Mouse (Mus musculus) E14TG2a.4 (cell line): ENCODE measurements at regions not wholly inside any gene's neighbourhood (a gene's known extent, or its start where the extent isn't known, plus 50 kb on each side); places are given as distances from the start of the nearest gene placed in this dataset.
A peak's percentile ranks its signal among the peaks of the same experiment; 100 is the strongest.

Experiments
- H3K27me3 ChIP-seq: 2 replicates; pipeline ENCODE4 v1.6.1; 2014; ENCODE audit warnings: low read length, control low read depth; ENCODE audit not compliant: insufficient read depth
- H3K36me3 ChIP-seq: 2 replicates; pipeline ENCODE4 v1.6.1; 2014; ENCODE audit warnings: low read length, control low read depth; ENCODE audit not compliant: insufficient read depth
- H3K4me1 ChIP-seq: replicated peaks from 2 replicates; pipeline ENCODE4 v1.6.1; 2014; ENCODE audit warnings: low read depth, low read length, control low read depth
- H3K4me3 ChIP-seq: replicated peaks from 2 replicates; pipeline ENCODE4 v1.5.1; 2014; ENCODE audit warnings: mild to moderate bottlenecking, low read length
- H3K9me3 ChIP-seq: 2 replicates; pipeline ENCODE4 v1.6.1; 2014; ENCODE audit warnings: low read length, control low read depth
- CTCF ChIP-seq: conservative IDR thresholded peaks from 2 replicates; pipeline ENCODE4 v1.5.1; 2014; ENCODE audit warnings: low read length
- NANOG ChIP-seq: IDR thresholded peaks from 2 replicates; pipeline ENCODE4 v1.6.1; 2014; ENCODE audit warnings: borderline replicate concordance, low read length, mixed read lengths
- POU5F1 ChIP-seq: IDR thresholded peaks from 2 replicates; pipeline ENCODE4 v1.6.1; 2014; ENCODE audit warnings: low read length, borderline replicate concordance

DNA sequence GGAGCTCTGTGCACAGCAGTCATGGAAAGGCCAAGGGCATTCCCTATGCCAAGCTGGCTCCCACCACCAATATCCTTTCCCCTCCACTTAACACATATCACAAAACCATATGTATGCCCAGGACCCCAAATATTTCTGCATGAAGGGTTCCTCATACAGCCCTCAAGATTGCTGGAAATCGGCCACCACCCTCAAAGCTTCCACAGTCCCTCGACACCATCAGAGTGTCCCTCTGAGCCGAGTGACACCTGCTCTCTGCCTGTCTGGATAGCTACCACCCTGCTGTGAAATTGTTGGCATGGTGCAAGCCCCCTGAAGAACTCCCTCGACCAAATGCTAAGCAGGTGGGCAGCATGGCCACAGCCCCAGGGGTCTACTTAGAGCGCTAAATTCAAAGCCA lies 869.2 kb downstream of the Zfp704 start:
- H3K4me3 ChIP-seq: no peak overlapping the region
- no peaks in the 10 kb centered on the region for H3K9me3 ChIP-seq
- H3K4me1 ChIP-seq: no peaks in the 10 kb centered on the region
- TF ChIP-seq CTCF (no peak), NANOG (no peak), POU5F1 (no peak)
- 0 out of 2 replicates have a peak, but pooled peaks cover 3% of the 10 kb centered on the region for H3K27me3 ChIP-seq
- no peaks in the 10 kb centered on the region for H3K36me3 ChIP-seq

DNA sequence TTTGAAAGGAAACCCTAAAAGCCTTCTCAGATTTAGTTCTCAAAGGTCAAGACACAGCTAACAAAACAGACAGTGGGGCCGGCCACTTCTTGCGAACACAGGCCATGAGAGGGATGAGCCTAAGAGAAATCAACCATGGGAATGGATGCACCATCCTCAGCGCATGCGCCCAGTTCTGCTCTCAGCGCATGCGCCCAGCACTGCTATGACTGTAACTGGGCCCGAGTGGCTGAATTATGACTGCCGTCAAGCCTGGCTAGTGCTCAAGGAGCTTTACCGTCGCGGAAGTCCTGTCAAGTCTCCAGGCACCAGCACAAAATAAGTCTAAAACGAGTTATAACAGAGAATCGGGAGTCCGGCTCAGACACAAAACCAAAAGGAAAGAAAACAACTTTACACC lies 870.6 kb downstream of the Zfp704 start:
- Histone ChIP-seq H3K4me1 (no peaks in the 10 kb centered on the region), H3K9me3 (no peaks in the 10 kb centered on the region), H3K27me3 (0 out of 2 replicates have a peak, but pooled peaks cover 3% of the 10 kb centered on the region), H3K36me3 (no peaks in the 10 kb centered on the region), H3K4me3 (no peak overlapping the region)
- no peak for TF ChIP-seq POU5F1
- TF ChIP-seq NANOG: no peak
- TF ChIP-seq CTCF: no peak

- H3K9me3 ChIP-seq: no peaks in the 10 kb centered on the region
- peaks cover 9% of the 10 kb centered on the region; the same call in 1 of the 2 replicates for H3K27me3 ChIP-seq
- H3K4me3 ChIP-seq: no peak overlapping the region
- TF ChIP-seq NANOG: no peak
- TF ChIP-seq CTCF: no peak
- TF ChIP-seq POU5F1: no peak
- H3K4me1 ChIP-seq: no peaks in the 10 kb centered on the region
- no peaks in the 10 kb centered on the region for H3K36me3 ChIP-seq
These were observed 873.5 kb downstream of the Zfp704 start for GRCm38 (mm10) chr3:8736239-8736953.

DNA sequence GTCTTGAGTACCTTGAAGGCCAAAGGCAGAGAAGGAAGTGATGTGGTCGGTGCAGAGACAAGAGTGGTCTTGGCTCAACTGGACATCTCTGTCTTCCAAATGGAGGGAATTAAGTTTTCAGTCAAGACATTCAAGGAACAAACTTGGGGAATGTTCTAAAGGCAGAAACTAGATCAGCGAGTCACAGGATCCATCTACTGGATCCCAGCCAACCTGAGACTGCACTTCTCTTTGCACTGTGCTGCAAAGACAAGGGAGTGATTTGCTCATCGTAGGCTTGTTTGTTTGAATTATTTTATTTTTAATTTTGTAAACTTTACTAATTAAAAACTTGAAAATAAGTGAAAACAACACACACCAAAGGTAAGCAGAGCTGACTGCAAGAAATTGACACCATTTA lies 875.8 kb downstream of the Zfp704 start:
- no peaks in the 10 kb centered on the region for H3K9me3 ChIP-seq
- no peaks in the 10 kb centered on the region for H3K36me3 ChIP-seq
- H3K27me3 ChIP-seq: peaks cover 12% of the 10 kb centered on the region; the same call in 1 of the 2 replicates
- H3K4me3 ChIP-seq: no peak overlapping the region
- H3K4me1 ChIP-seq: no peaks in the 10 kb centered on the region
- TF ChIP-seq POU5F1: no peak
- TF ChIP-seq NANOG: no peak
- no peak for TF ChIP-seq CTCF

DNA sequence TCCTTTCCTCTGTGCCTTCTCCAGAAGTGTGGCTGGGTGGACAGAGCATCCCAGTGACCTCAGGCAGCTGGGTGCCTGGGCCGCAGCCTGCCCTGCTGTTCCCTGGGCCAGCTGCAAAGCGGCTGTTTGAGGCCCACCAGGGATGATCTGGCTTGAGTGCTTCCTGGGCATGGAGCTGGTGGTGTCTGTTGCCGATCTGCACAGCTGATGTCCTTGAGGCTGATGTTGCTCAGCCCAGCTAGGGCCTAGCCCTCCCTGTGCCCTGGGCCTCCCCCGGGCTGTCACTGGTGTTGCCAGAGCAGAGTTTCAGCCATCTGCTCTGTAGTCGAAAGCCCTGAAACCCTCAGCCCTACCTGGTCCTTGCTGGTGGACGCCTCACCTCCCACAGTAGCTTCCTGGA lies 878.5 kb downstream of the Zfp704 start:
- Histone ChIP-seq H3K27me3 (peaks cover 12% of the 10 kb centered on the region; the same call in 1 of the 2 replicates), H3K9me3 (no peaks in the 10 kb centered on the region), H3K36me3 (no peaks in the 10 kb centered on the region), H3K4me1 (no peaks in the 10 kb centered on the region), H3K4me3 (no peak overlapping the region)
- TF ChIP-seq POU5F1: no peak
- no peak for TF ChIP-seq NANOG
- no peak for TF ChIP-seq CTCF

GRCm38 (mm10) chr3:8721628-8722594 lies 888.0 kb downstream of the Zfp704 start:
- Histone ChIP-seq H3K9me3 (no peaks in the 10 kb centered on the region), H3K27me3 (peaks cover 43% of the 10 kb centered on the region), H3K4me1 (peaks cover 18% of the 10 kb centered on the region), H3K4me3 (no peak overlapping the region), H3K36me3 (no peaks in the 10 kb centered on the region)
- TF ChIP-seq POU5F1 (no peak), NANOG (no peak), CTCF (no peak)

DNA sequence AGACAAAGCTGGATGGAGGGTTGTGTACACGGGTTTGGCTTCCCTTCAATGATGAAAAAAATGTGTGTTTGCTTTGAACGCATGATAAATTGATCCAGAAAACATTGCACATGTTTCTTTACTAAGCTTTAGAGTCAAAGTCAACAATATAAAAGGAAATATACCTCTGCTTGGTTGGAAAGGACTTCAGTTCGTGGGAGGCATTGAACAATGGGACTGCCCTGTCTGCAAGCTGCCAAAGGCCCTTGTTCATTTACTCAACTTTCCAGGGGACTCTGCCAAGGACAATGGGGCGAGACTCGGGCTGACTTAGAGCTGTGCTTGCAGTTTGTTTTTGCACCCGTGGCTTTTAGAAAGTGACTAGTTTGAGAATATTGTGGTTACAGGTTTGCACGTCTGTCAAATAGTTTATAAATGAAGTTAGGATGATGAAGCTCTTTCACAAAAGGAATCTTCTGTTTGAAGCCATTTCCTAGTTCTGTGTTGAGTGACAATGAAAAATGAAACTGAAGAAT lies 889.2 kb downstream of the Zfp704 start:
- H3K4me3 ChIP-seq: no peak overlapping the region
- peaks cover 52% of the 10 kb centered on the region for H3K27me3 ChIP-seq
- no peaks in the 10 kb centered on the region for H3K36me3 ChIP-seq
- TF ChIP-seq NANOG: no peak
- no peak for TF ChIP-seq CTCF
- no peak for TF ChIP-seq POU5F1
- no peaks in the 10 kb centered on the region for H3K9me3 ChIP-seq
- peaks cover 27% of the 10 kb centered on the region for H3K4me1 ChIP-seq

GRCm38 (mm10) chr3:8718206-8718605 lies 891.7 kb downstream of the Zfp704 start:
- H3K27me3 ChIP-seq: peaks cover 59% of the 10 kb centered on the region
- no peaks in the 10 kb centered on the region for H3K9me3 ChIP-seq
- no peak overlapping the region for H3K4me3 ChIP-seq
- peaks cover 29% of the 10 kb centered on the region for H3K4me1 ChIP-seq
- no peak for TF ChIP-seq POU5F1
- TF ChIP-seq CTCF: no peak
- TF ChIP-seq NANOG: no peak
- H3K36me3 ChIP-seq: no peaks in the 10 kb centered on the region

- Histone ChIP-seq H3K9me3 (no peaks in the 10 kb centered on the region), H3K4me3 (peak overlapping the region; percentile 45)
- TF ChIP-seq POU5F1 (no peak), NANOG (no peak), CTCF (no peak)
These were observed 892.5 kb downstream of the Zfp704 start for GRCm38 (mm10) chr3:8717334-8717812.

More at GRCm38 (mm10) chr3:8717334-8717812, 892.5 kb downstream of the Zfp704 start:
- H3K27me3 ChIP-seq: peaks cover 65% of the 10 kb centered on the region
- no peaks in the 10 kb centered on the region for H3K36me3 ChIP-seq
- peaks cover 29% of the 10 kb centered on the region for H3K4me1 ChIP-seq
